Comparison of ENCODE assay signal across 9 mouse cellular contexts in genomic region chr1:167231612-167232283, GRCm38 (mm10). TPM values are rescaled to one million over a fixed set of nuclear protein-coding genes. Genes with fewer than 3 reads are reported as not detected.
A peak's percentile ranks its signal among the peaks of the same experiment; 100 is the strongest.
DNase-seq lines count a peak whose midpoint lies in the region; ATAC-seq lines count a peak whose summit lies in the region.
"Had no signal": no experiment of that assay in that cellular context is flagged by ENCODE, and none has a peak within 500 bp of the region (broad histone marks: within the 10 kb centered on the region; RNA-seq: fewer than 3 reads in every experiment).

No protein-coding gene starts in this region.

- H3K4me3 ChIP-seq in stomach, embryonic 15.5 days (replicated peaks): no peak overlapping the region
- H3K4me3 ChIP-seq in embryonic facial prominence, embryonic 10.5 days: no peak overlapping the region

- no peak overlapping the region for H3K4me2 ChIP-seq in stomach, embryonic 15.5 days

- WGBS in stomach, embryonic 15.5 days: 73% methylated on average over 17 of the region's 17 CpGs
- 87% methylated on average over 17 of the region's 17 CpGs for WGBS in embryonic facial prominence, embryonic 10.5 days

- H3K9ac ChIP-seq in stomach, embryonic 15.5 days: no peak overlapping the region

- DNase-seq in gastrocnemius, postnatal 14 days: peak; percentile 28
- DNase-seq in gastrocnemius, adult 18-20 months (ENCODE audit: low spot score): no peak
- DNase-seq in right cerebral cortex, postnatal 14 days: peak; percentile 62
- DNase-seq in right cerebral cortex, adult 2 months (ENCODE audit: low spot score in 2 of 2): no peak
- DNase-seq in fibroblast of lung, adult 2 months (ENCODE audit: low read depth): peak; percentile 74
- DNase-seq in embryonic facial prominence, embryonic 10.5 days (ENCODE audit: low spot score): no peak
- no peak for DNase-seq in B cell, adult 2 months

- intact Hi-C loops in gastrocnemius, postnatal 14 days (cut with DNase I; ENCODE audit: low total_unique reads): no loop called here

- peak; percentile 24; the same call in 1 of the 2 replicates for ATAC-seq in stomach, embryonic 15.5 days (ENCODE audit: insufficient read depth, low FRiP score, low read depth)

- H3K9me3 ChIP-seq in stomach, embryonic 15.5 days: no peaks in the 10 kb centered on the region
- H3K9me3 ChIP-seq in embryonic facial prominence, embryonic 10.5 days: no peaks in the 10 kb centered on the region

- no peaks in the 10 kb centered on the region for H3K27me3 ChIP-seq in stomach, embryonic 15.5 days (replicated peaks)
- H3K27me3 ChIP-seq in embryonic facial prominence, embryonic 10.5 days (replicated peaks; ENCODE audit: low read depth, poor library complexity, severe bottlenecking): no peaks in the 10 kb centered on the region

- peaks cover 11% of the 10 kb centered on the region; the same call in 1 of the 2 replicates for H3K4me1 ChIP-seq in stomach, embryonic 15.5 days
- H3K4me1 ChIP-seq in embryonic facial prominence, embryonic 10.5 days: 0 out of 2 replicates have a peak, but pooled peaks cover under 1% of the 10 kb centered on the region

- peaks cover 14% of the 10 kb centered on the region; the same call in 1 of the 2 replicates for H3K36me3 ChIP-seq in stomach, embryonic 15.5 days
- peaks cover 96% of the 10 kb centered on the region for H3K36me3 ChIP-seq in embryonic facial prominence, embryonic 10.5 days (replicated peaks)

- peak overlapping the region; percentile 66; the same call in 1 of the 2 replicates for H3K27ac ChIP-seq in stomach, embryonic 15.5 days
- no peak overlapping the region for H3K27ac ChIP-seq in embryonic facial prominence, embryonic 10.5 days (replicated peaks)
- H3K27ac ChIP-seq: macrophage had no signal

RNA-seq across cellular contexts. Expression of gene Uck2, which starts 53.4 kb away (rescaled TPM):
- 10 to 100 TPM; 18.4 to 29.1 TPM for total RNA-seq in gastrocnemius, postnatal 14 days (2021)
- total RNA-seq in gastrocnemius, adult 18-20 months (2021): 10 to 100 TPM; 14.9 to 17.8 TPM
- polyA plus RNA-seq in stomach, embryonic 15.5 days (2015; fragmentation: Nextera tagmentation; extraction: Ambion mirVana): 73.3 and 79.9 TPM in 2 replicates
- 120 and 128 TPM in 2 replicates for polyA plus RNA-seq in embryonic facial prominence, embryonic 10.5 days (2016; fragmentation: Nextera tagmentation; extraction: Ambion mirVana)

Comparison
In these comparisons a context has a peak if more than half of its experiments do, and no peak if none do; other contexts are left out.
1. DNase-seq: peak in gastrocnemius, postnatal 14 days (single experiment), right cerebral cortex, postnatal 14 days (single experiment) and fibroblast of lung, adult 2 months (single experiment); none in gastrocnemius, adult 18-20 months (single experiment), right cerebral cortex, adult 2 months (0 of 2), embryonic facial prominence, embryonic 10.5 days (single experiment) and B cell, adult 2 months (0 of 2).